Mouse (Mus musculus) midbrain, embryonic 14.5 days (tissue): ENCODE data around the gene Sqstm1. TPM values are rescaled to one million over a fixed set of nuclear protein-coding genes. Genes with fewer than 3 reads are reported as not detected.

Source experiments
- ATAC-seq: fragments of 200-750 bp; cut with Nextera tagmentation; 2 replicates; pipeline ENCODE4 v1.8.0; 2017; ENCODE audit warnings: moderate number of reproducible peaks, moderate library complexity; ENCODE audit not compliant: low FRiP score, low TSS enrichment
- DNase-seq: peaks from one replicate; pipeline ENCODE4 v3.0.0-alpha.2; 2015
- H3K27ac ChIP-seq: fragments of 300-500 bp; sonication (generic); replicated peaks from 2 replicates; pipeline ENCODE4 v1.5.1; 2014; ENCODE audit warnings: mild to moderate bottlenecking, low read depth, low read length, moderate library complexity
- H3K27me3 ChIP-seq: fragments of 300-500 bp; sonication (generic); 2 replicates; pipeline ENCODE4 v1.6.1; 2014; ENCODE audit warnings: low read length, control low read depth, mixed read lengths; ENCODE audit not compliant: control insufficient read depth, insufficient read depth
- H3K36me3 ChIP-seq: fragments of 300-500 bp; sonication (generic); 2 replicates; pipeline ENCODE4 v1.6.1; 2014; ENCODE audit warnings: low read length, control low read depth; ENCODE audit not compliant: control insufficient read depth, insufficient read depth
- H3K4me1 ChIP-seq: fragments of 300-500 bp; sonication (generic); 2 replicates; pipeline ENCODE4 v1.6.1; 2014; ENCODE audit warnings: mild to moderate bottlenecking, antibody characterized with exemption, low read length, control low read depth; ENCODE audit not compliant: control insufficient read depth, insufficient read depth
- H3K4me2 ChIP-seq: fragments of 300-500 bp; sonication (generic); 2 replicates; pipeline ENCODE4 v1.6.1; 2014; ENCODE audit warnings: mild to moderate bottlenecking, low read length, moderate library complexity
- H3K4me3 ChIP-seq: fragments of 300-500 bp; sonication (generic); replicated peaks from 2 replicates; pipeline ENCODE4 v1.5.1; 2014; ENCODE audit warnings: low read depth, low read length
- H3K9ac ChIP-seq: fragments of 300-500 bp; sonication (generic); replicated peaks from 2 replicates; pipeline ENCODE4 v1.6.1; 2014; ENCODE audit warnings: mild to moderate bottlenecking, low read length, moderate library complexity
- H3K9me3 ChIP-seq: fragments of 300-500 bp; sonication (generic); 2 replicates; pipeline ENCODE4 v1.6.1; 2016; ENCODE audit warnings: low read length, control low read depth, mixed read lengths; ENCODE audit not compliant: control insufficient read depth
- WGBS: fragments of 180-500 bp; shearing (Covaris S2); extraction: QIAGEN DNeasy Blood & Tissue Kit; methylation state at CpG from one replicate; pipeline ENCODE4 v1.1.7; 2014; 5-methylcytosine and 5-hydroxymethylcytosine counted together
- polyA plus RNA-seq: library from polyadenylated mRNA; unstranded; fragments of >200 nt; fragmentation: Nextera tagmentation; extraction: Ambion mirVana; gene quantifications from 2 replicates; pipeline ENCODE4 v1.2.1, GENCODE M21; 2014

The Sqstm1 gene
- 293 and 312 TPM in 2 replicates for polyA plus RNA-seq

GRCm38 (mm10) chr11:50210505-50211151 lies at the start of gene Sqstm1, which contains the start of gene Mgat4b:
Gene Sqstm1 (minus strand): TSS chr11:50210827.
Gene Mgat4b (plus strand): TSS chr11:50210890.
- Histone ChIP-seq H3K9ac (peak within 1 kb of the TSS; percentile 92), H3K4me1 (peaks cover 21% of the 10 kb centered on the region), H3K27ac (peak within 1 kb of the TSS; percentile 96), H3K36me3 (peaks cover 21% of the 10 kb centered on the region), H3K4me3 (peak within 1 kb of the TSS; percentile 87), H3K4me2 (peak within 1 kb of the TSS; percentile 72), H3K9me3 (no peaks in the 10 kb centered on the region), H3K27me3 (no peaks in the 10 kb centered on the region)
- DNase-seq, result peak; percentile 92
- peak; percentile 80 for ATAC-seq
- WGBS, result under 1% methylated on average over 48 of the region's 48 CpGs

- H3K27me3 ChIP-seq, result no peaks in the 10 kb centered on the region
- no peaks in the 10 kb centered on the region for H3K9me3 ChIP-seq
- ATAC-seq (no peak), DNase-seq (no peak)
- H3K36me3 ChIP-seq, result peaks cover 75% of the 10 kb centered on the region
- no peak overlapping the region for H3K9ac ChIP-seq
- no peaks in the 10 kb centered on the region for H3K4me1 ChIP-seq
- H3K4me3 ChIP-seq, result no peak overlapping the region
- H3K4me2 ChIP-seq, result no peak overlapping the region
- 80% methylated on average over 7 of the region's 7 CpGs for WGBS
- no peak overlapping the region for H3K27ac ChIP-seq
Observed at GRCm38 (mm10) chr11:50258310-50258709, 47.7 kb upstream of the Sqstm1 start.

- Histone ChIP-seq H3K4me3 (no peak overlapping the region), H3K9me3 (no peaks in the 10 kb centered on the region), H3K36me3 (peaks cover 58% of the 10 kb centered on the region), H3K4me2 (no peak overlapping the region), H3K27me3 (no peaks in the 10 kb centered on the region), H3K27ac (no peak overlapping the region), H3K4me1 (no peaks in the 10 kb centered on the region), H3K9ac (no peak overlapping the region)
- DNase-seq, result no peak
- 94% methylated on average over 7 of the region's 7 CpGs for WGBS
- ATAC-seq, result no peak
Observed at GRCm38 (mm10) chr11:50256615-50257014, 46.0 kb upstream of the Sqstm1 start.

GRCm38 (mm10) chr11:50254010-50254580 lies 43.5 kb upstream of the Sqstm1 start:
- no peaks in the 10 kb centered on the region for H3K27me3 ChIP-seq
- no peak for ATAC-seq
- H3K36me3 ChIP-seq, result peaks cover 33% of the 10 kb centered on the region
- no peak overlapping the region for H3K4me3 ChIP-seq
- H3K9ac ChIP-seq, result no peak overlapping the region
- H3K27ac ChIP-seq, result no peak overlapping the region
- DNase-seq, result no peak
- 86% methylated on average over 12 of the region's 12 CpGs for WGBS
- H3K9me3 ChIP-seq, result no peaks in the 10 kb centered on the region
- no peaks in the 10 kb centered on the region for H3K4me1 ChIP-seq
- no peak overlapping the region for H3K4me2 ChIP-seq

- no peaks in the 10 kb centered on the region for H3K9me3 ChIP-seq
- H3K27me3 ChIP-seq, result no peaks in the 10 kb centered on the region
- H3K4me1 ChIP-seq, result no peaks in the 10 kb centered on the region
- H3K36me3 ChIP-seq, result peaks cover 26% of the 10 kb centered on the region
- DNase-seq (no peak), ATAC-seq (no peak)
- no peak overlapping the region for H3K4me3 ChIP-seq
- no peak overlapping the region for H3K4me2 ChIP-seq
- 58% methylated on average over 1 of the region's 1 CpGs for WGBS
- no peak overlapping the region for H3K27ac ChIP-seq
- no peak overlapping the region for H3K9ac ChIP-seq
Observed at GRCm38 (mm10) chr11:50253393-50253792, 42.8 kb upstream of the Sqstm1 start.

- Histone ChIP-seq H3K4me1 (no peaks in the 10 kb centered on the region), H3K36me3 (peaks cover 20% of the 10 kb centered on the region), H3K27ac (no peak overlapping the region), H3K4me2 (no peak overlapping the region), H3K9ac (no peak overlapping the region), H3K27me3 (no peaks in the 10 kb centered on the region), H3K4me3 (no peak overlapping the region), H3K9me3 (no peaks in the 10 kb centered on the region)
- DNase-seq (no peak), ATAC-seq (no peak)
- WGBS, result 87% methylated on average over 11 of the region's 11 CpGs
Observed at GRCm38 (mm10) chr11:50252684-50253265, 42.1 kb upstream of the Sqstm1 start.

- Histone ChIP-seq H3K36me3 (peaks cover 14% of the 10 kb centered on the region), H3K4me1 (no peaks in the 10 kb centered on the region), H3K4me2 (no peak overlapping the region), H3K4me3 (no peak overlapping the region), H3K9me3 (no peaks in the 10 kb centered on the region), H3K9ac (no peak overlapping the region), H3K27me3 (no peaks in the 10 kb centered on the region), H3K27ac (no peak overlapping the region)
- no peak for DNase-seq
- ATAC-seq, result no peak
- WGBS, result 67% methylated on average over 3 of the region's 3 CpGs
Observed at GRCm38 (mm10) chr11:50252166-50252565, 41.5 kb upstream of the Sqstm1 start.

GRCm38 (mm10) chr11:50248473-50249171 lies 38.0 kb upstream of the Sqstm1 start:
- no peak overlapping the region for H3K4me2 ChIP-seq
- H3K4me1 ChIP-seq, result no peaks in the 10 kb centered on the region
- no peaks in the 10 kb centered on the region for H3K27me3 ChIP-seq
- no peak overlapping the region for H3K27ac ChIP-seq
- H3K9me3 ChIP-seq, result no peaks in the 10 kb centered on the region
- no peak for ATAC-seq
- H3K9ac ChIP-seq, result no peak overlapping the region
- DNase-seq, result no peak
- H3K36me3 ChIP-seq, result no peaks in the 10 kb centered on the region
- H3K4me3 ChIP-seq, result no peak overlapping the region
- 84% methylated on average over 7 of the region's 7 CpGs for WGBS
